In genomic region chr13:108041358-108041757, GRCm38 (mm10) we compare ENCODE assay signal across 7 mouse cellular contexts. TPM values are rescaled to one million over a fixed set of nuclear protein-coding genes. Genes with fewer than 3 reads are reported as not detected.
DNase-seq lines count a peak whose midpoint lies in the region; ATAC-seq and TF ChIP-seq lines count a peak whose summit lies in the region.

No protein-coding gene starts in this region.

- WGBS in intestine, postnatal 0 days = under 1% methylated on average over 7 of the region's 7 CpGs
- 1% methylated on average over 7 of the region's 7 CpGs for WGBS in midbrain, embryonic 16.5 days

- DNase-seq in adipocyte (ENCODE audit: low spot score) = peak; percentile 67
- peak; percentile 59 for DNase-seq in cerebellum, adult 9-11 months
- peak; percentile 68 for DNase-seq in gastrocnemius, adult 2 months
- peak; percentile 54 to 55 for DNase-seq in left cerebral cortex, postnatal 36 days (ENCODE audit: low spot score in 2 of 2)
- DNase-seq in spleen, postnatal 14 days (ENCODE audit: low spot score in 2 of 2) = peak; percentile 38 to 56

- H3K4me2 ChIP-seq in intestine, postnatal 0 days (replicated peaks; ENCODE audit: low read depth) = no peak overlapping the region
- peak overlapping the region; percentile 17; the same call in 1 of the 2 replicates for H3K4me2 ChIP-seq in midbrain, embryonic 16.5 days (ENCODE audit: low read length)

- no peaks in the 10 kb centered on the region for H3K27me3 ChIP-seq in intestine, postnatal 0 days (replicated peaks; ENCODE audit: control insufficient read depth, insufficient read depth, low read length)
- no peaks in the 10 kb centered on the region for H3K27me3 ChIP-seq in midbrain, embryonic 16.5 days (ENCODE audit: control insufficient read depth, insufficient read depth, low read depth, low read length)

- no peak overlapping the region for H3K4me3 ChIP-seq in gastrocnemius, adult 2 months
- H3K4me3 ChIP-seq in intestine, postnatal 0 days (ENCODE audit: low read depth, low read length) = no peak overlapping the region
- H3K4me3 ChIP-seq in midbrain, embryonic 16.5 days (ENCODE audit: low read depth, low read length) = no peak overlapping the region

- intact Hi-C loops in gastrocnemius, adult 2 months (cut with DNase I) = loop anchor here (5.0 kb wide), 2 partner anchors 111 to 579 kb away; no protein-coding TSS in a partner anchor
- intact Hi-C loops in left cerebral cortex, postnatal 36 days (cut with DNase I) = loop anchor here (2.0 to 10.0 kb wide), 8 partner anchors 91 to 937 kb away; no protein-coding TSS in a partner anchor

- ATAC-seq in intestine, postnatal 0 days = peak; percentile 34; the same call in 1 of the 2 replicates
- peak; percentile 62 for ATAC-seq in midbrain, embryonic 16.5 days

- 0 out of 2 replicates have a peak, but pooled peaks cover 3% of the 10 kb centered on the region for H3K4me1 ChIP-seq in intestine, postnatal 0 days (replicated peaks; ENCODE audit: control insufficient read depth, insufficient read depth, low read length)
- peaks cover 19% of the 10 kb centered on the region for H3K4me1 ChIP-seq in midbrain, embryonic 16.5 days (ENCODE audit: control insufficient read depth, insufficient read depth, low read length)

- no peak overlapping the region for H3K9ac ChIP-seq in intestine, postnatal 0 days (ENCODE audit: low read depth, low read length)
- no peak overlapping the region for H3K9ac ChIP-seq in midbrain, embryonic 16.5 days (ENCODE audit: low read depth, low read length)

- no peak overlapping the region for H3K27ac ChIP-seq in gastrocnemius, adult 2 months
- no peak overlapping the region for H3K27ac ChIP-seq in intestine, postnatal 0 days (ENCODE audit: low read depth, low read length)
- no peak overlapping the region for H3K27ac ChIP-seq in midbrain, embryonic 16.5 days (ENCODE audit: low read length)

- no peaks in the 10 kb centered on the region for H3K9me3 ChIP-seq in intestine, postnatal 0 days (ENCODE audit: control insufficient read depth)
- no peaks in the 10 kb centered on the region for H3K9me3 ChIP-seq in midbrain, embryonic 16.5 days (replicated peaks; ENCODE audit: control insufficient read depth, low read length, poor library complexity, severe bottlenecking)

- TF ChIP-seq CTCF in gastrocnemius, adult 2 months (IDR thresholded peaks at IDR 0.05) = peak; percentile 61
- peak; percentile 82 for TF ChIP-seq CTCF in intestine, postnatal 0 days (IDR thresholded peaks at IDR 0.05; ENCODE audit: low read depth)

- no peaks in the 10 kb centered on the region for H3K36me3 ChIP-seq in intestine, postnatal 0 days (ENCODE audit: control insufficient read depth, insufficient read depth)
- no peaks in the 10 kb centered on the region for H3K36me3 ChIP-seq in midbrain, embryonic 16.5 days (ENCODE audit: control insufficient read depth, insufficient read depth, low read length)

RNA-seq across cellular contexts. Expression of gene Smim15, which starts 2.9 kb away (rescaled TPM):
- 10 to 100 TPM; 14.2 to 17.2 TPM for total RNA-seq in gastrocnemius, adult 2 months (2021)
- 32.6 and 33.7 TPM in 2 replicates for polyA plus RNA-seq in intestine, postnatal 0 days (2015; fragmentation: Nextera tagmentation; extraction: Ambion mirVana)
- total RNA-seq in left cerebral cortex, postnatal 36 days (2021) = 10 to 100 TPM; 39.6 to 40.8 TPM
- 32.3 and 32.5 TPM in 2 replicates for polyA plus RNA-seq in midbrain, embryonic 16.5 days (2015; fragmentation: Nextera tagmentation; extraction: Ambion mirVana)
